1 mouse cellular context compared by ENCODE assay signal in genomic region chr4:155833836-155834235, GRCm38 (mm10).
TF ChIP-seq lines count a peak whose summit lies in the region.

No protein-coding gene starts in this region.

TF ChIP-seq in MEL, 35 proteins besides CTCF, POLR2A, EP300 and RAD21 (continued from another document):
- no peak for TF ChIP-seq GABPA (IDR thresholded peaks at IDR 0.05; ENCODE audit: low read depth, low read length)
- TF ChIP-seq TAL1 (IDR thresholded peaks at IDR 0.05; ENCODE audit: low read length), result no peak
- no peak; the same call in 1 of the 2 replicates for TF ChIP-seq MXI1 (IDR thresholded peaks at IDR 0.05; ENCODE audit: low read depth, low read length)
- no peak; the same call in 1 of the 2 replicates for TF ChIP-seq CHD2 (IDR thresholded peaks at IDR 0.05; ENCODE audit: low read length)
- TF ChIP-seq MYC (IDR thresholded peaks at IDR 0.05; ENCODE audit: low read depth, low read length), result no peak
- no peak for TF ChIP-seq USF1 (IDR thresholded peaks at IDR 0.05; ENCODE audit: low read depth, low read length)
- TF ChIP-seq ZNF384 (IDR thresholded peaks at IDR 0.05; ENCODE audit: low read depth, low read length), result no peak
- TF ChIP-seq JUND (IDR thresholded peaks at IDR 0.05; ENCODE audit: low read depth, low read length), result no peak
- TF ChIP-seq ZC3H11A (IDR thresholded peaks at IDR 0.05; ENCODE audit: low read depth, low read length), result no peak
- TF ChIP-seq MAX (IDR thresholded peaks at IDR 0.05; ENCODE audit: low read length), result no peak
TF ChIP-seq in MEL: peak in this region for 6.
